Mouse (Mus musculus) kidney, adult 9 months (tissue): ENCODE data around the gene Pdcd7.
"Not testable (repeated sequence)": the region's sequence is repeated elsewhere in the genome, so short reads cannot be mapped to it uniquely, and the experiment has no call there.

Source experiments
- DNase-seq: peaks from one replicate; pipeline ENCODE4 v3.0.0; 2022

Pdcd7 gene

DNA sequence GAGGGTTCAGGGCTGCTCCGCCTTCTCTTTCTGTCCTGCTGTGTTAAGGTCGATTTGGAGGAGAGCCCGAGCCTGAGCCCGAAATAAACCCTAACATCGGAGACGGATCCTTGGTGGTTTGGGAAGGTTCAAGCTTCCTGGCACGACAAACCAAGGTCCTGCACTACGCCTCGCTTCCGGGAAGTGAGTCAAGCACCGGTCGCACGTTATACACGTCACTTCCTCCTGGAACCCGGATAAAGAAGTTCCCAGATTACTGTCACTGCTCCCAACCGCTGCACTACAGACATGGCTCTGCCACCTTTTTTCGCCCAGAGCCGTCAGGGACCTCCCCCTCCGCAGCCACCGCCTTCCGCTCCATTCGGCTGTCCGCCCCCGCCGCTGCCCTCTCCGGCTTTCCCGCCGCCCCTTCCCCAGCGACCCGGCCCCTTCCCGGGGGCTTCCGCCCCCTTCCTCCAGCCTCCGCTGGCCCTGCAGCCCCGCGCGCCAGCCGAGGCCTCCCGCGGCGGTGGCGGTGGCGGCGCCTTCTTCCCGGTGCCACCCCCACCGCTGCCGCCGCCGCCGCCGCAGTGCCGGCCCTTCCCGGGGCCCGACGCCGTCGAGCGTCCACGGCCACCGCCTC, at the start of gene Pdcd7:
Pdcd7 (plus strand) TSS at position 251 of the 622 bp plus-strand sequence.
- peak; percentile 98 for DNase-seq

- peak; percentile 70 for DNase-seq
Observed at GRCm38 (mm10) chr9:65297056-65297455, 48.8 kb upstream of the Pdcd7 start.

- DNase-seq: peak; percentile 55
Observed at GRCm38 (mm10) chr9:65298761-65299160, 47.1 kb upstream of the Pdcd7 start.

- no peak for DNase-seq
Observed at GRCm38 (mm10) chr9:65299650-65300049, 46.3 kb upstream of the Pdcd7 start.

- no peak for DNase-seq
Observed at GRCm38 (mm10) chr9:65302327-65302983, 43.4 kb upstream of the Pdcd7 start.

GRCm38 (mm10) chr9:65303586-65303985, 42.3 kb upstream of the Pdcd7 start:
- DNase-seq: no peak

DNA sequence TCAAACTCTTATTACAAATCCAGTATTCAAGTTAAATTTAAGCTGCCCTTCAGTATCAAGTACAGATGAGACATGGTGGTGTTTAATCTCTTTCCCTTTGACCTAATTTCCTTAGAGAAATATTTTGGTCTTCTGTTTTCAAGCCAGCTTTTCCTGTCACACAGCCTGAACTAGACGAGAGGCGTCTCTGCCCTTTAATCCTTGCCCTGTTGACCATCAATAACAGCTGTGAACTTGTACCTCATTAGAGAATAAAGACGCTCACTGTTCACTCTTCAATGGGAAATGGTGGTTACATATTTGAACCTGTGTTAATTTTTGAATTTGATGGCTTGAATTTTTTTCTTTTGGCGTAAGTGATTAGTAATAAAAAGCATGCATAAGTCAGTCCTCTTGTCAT, 41.6 kb upstream of the Pdcd7 start:
- DNase-seq: peak; percentile 89

DNA sequence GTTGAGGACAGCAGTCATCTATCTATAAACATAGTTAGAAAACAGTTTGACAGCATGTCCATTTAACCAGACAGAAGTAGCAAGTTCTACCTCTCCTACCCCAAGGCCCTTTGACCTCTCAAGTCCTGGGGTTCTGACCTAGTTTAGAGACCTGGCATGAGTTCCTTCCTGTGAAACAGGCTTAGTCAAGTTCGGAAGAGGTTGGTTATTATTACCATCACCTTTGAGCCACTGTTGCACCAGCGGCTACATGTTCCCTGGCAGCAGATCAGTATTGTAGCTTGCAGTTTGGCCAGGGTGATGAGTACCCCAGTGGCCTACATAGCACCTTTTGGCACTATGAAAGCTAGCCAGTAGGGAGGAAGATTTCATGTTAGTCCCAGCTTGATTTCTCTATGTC, 39.2 kb upstream of the Pdcd7 start:
- DNase-seq: peak; percentile 90

DNA sequence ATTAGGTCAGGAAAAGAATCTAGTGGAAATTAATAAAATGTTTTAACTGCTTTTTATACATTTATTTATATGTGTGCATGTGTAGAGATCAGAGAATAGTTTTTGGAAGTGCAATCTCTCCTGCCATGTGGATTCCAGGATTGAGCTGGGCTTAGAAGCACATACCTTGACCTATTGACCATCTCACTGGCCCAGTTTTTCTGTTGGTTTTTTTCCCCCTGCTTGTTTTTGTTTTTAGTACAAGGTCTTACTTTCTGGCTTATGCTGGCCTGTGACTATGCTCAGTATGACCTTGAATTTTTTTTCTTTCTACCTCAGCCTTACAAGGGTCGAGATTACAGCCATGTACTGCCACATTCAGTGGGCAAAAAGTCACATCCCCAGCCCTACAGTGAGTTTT, 37.9 kb upstream of the Pdcd7 start:
- DNase-seq: no peak

GRCm38 (mm10) chr9:65312669-65313357, 33.1 kb upstream of the Pdcd7 start:
- no peak for DNase-seq

- no peak for DNase-seq
Observed at GRCm38 (mm10) chr9:65313846-65314245, 32.1 kb upstream of the Pdcd7 start.

DNA sequence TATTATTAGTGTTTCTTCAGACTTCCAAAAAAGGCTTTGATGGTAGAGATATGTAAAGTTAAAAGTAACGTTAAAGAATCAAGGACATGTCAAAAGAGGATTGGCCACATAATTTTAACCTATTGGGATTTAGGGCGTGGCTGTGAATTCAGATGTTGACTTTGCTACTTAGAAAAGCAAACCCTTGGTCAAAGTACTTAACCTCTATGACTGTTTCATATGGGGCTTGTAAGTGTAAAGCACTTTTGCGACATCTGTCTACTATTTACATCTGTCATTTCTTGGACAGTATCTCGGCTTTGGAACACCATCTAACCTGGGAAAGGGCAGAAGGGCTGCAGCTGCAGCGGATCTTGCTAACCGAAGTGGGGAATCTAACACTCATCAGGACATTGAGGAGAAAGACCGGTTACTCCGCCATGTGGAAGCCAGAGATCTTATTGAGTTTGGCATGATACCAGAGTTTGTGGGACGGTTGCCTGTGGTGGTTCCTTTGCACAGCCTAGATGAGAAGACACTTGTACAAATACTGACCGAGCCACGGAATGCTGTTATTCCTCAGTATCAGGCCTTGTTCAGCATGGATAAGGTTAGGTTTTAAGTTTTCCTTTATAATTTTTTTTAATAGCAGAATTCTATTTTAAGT, 23.5 kb upstream of the Pdcd7 start:
- DNase-seq: no peak

DNA sequence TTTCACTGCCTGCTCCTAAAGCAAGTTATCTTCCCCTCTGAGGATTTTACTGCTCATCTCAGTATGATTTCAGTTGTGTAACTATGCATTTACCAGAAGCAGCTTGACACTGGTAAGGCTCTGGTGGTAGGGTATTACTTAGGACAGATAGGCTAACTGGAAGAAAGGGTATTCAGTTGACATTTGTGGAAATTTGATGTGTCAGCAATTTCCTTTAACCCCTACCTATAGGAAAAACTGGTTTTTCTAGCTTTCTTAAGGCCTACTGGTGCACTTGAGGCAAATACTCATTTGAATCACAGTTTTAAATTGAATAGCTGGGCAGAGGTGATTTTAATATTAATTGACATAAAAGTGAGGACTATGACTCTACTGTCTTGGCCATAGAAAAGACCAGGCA, 19.9 kb upstream of the Pdcd7 start:
- no peak for DNase-seq

- DNase-seq: no peak
Observed at GRCm38 (mm10) chr9:65327371-65327770, 18.5 kb upstream of the Pdcd7 start.

DNA sequence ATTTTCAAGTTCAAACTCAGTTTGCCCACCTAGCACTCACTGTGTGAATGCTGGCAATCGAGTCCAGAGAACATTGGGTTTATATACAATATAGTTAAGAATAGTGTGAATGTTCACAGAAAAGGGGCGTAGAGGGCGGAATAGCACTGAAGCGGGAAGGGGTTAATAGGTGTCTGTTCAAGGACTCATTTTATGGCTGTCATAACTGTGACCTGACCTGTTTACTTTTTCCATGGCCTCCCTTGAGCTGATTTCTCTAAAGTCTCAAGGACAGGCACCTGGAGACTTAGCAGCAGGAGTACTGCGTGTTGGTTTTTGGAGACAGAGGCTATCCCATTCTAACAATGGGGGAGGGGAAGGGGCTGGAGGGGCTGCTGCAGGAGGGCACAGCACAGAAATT, 11.9 kb upstream of the Pdcd7 start:
- DNase-seq: no peak

- DNase-seq: no peak
Observed at GRCm38 (mm10) chr9:65339146-65339545, 6.8 kb upstream of the Pdcd7 start.

DNA sequence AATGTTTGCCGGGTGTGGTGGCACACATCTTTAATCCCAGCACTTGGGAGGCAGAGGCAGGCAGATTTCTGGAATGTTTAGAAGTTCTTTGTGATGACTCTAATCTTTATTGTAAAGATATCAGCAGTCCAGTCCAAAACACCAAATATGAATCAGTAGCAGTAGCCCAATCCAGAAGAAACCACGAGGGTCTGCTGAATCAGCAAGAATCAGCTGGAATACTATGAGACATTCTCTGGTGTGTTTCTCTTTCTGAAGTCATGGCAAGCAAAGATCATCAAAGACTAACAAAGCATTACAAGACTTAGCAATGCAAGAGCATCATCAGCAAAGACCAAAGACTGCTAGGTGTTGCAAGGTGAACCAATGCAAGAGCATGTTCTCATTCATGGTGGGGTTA, 5.5 kb upstream of the Pdcd7 start:
- no peak for DNase-seq

DNA sequence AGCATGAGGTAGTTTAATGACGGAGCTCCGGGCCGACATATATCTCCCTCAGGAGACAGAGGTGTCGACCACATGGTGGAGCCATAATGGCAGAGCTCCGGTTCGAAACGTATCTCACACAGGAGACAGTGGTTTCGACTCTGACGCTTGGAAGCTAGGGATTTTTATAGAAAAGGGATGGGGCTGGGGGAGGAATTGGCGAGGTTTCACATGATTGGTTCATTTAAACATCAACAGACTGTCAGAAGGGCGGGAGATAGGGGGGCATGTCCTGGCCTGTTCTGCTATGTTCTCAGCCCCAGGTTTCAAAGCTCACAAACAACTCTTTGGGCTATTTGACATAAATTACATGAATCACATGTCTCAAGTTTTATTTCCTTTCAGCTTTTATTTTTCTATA, 465 bp upstream of the Pdcd7 start:
- DNase-seq: not testable (repeated sequence)

DNA sequence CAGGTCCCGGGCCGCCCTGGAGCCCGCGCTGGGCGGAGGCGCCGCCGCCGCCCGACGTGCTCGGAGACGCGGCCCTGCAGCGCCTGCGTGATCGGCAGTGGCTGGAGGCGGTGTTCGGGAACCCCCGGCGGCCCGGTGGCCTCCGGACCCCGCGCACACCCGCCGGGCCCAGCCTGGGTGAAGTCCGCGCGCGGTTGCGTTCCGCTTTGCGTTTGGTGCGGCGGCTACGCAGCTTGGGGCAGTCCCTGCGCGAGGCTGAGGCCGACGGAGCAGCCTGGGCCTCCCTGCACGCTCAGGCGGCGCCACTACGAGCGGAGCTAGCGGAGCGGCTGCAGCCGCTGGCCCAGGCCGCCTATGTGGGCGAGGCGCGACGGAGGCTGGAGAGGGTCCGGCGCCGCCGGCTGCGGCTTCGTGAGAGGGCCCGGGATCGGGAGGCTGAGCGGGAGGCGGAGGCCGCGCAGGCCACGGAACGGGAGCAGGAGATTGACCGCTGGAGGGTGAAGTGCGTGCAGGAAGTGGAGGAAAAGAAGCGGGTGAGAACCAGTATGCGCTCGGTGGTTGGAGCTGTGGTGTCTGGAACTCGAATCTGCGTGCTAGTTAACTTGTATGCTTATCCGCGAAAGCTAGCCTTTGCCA, 690 bp downstream of the Pdcd7 start:
- DNase-seq: peak; percentile 41

DNA sequence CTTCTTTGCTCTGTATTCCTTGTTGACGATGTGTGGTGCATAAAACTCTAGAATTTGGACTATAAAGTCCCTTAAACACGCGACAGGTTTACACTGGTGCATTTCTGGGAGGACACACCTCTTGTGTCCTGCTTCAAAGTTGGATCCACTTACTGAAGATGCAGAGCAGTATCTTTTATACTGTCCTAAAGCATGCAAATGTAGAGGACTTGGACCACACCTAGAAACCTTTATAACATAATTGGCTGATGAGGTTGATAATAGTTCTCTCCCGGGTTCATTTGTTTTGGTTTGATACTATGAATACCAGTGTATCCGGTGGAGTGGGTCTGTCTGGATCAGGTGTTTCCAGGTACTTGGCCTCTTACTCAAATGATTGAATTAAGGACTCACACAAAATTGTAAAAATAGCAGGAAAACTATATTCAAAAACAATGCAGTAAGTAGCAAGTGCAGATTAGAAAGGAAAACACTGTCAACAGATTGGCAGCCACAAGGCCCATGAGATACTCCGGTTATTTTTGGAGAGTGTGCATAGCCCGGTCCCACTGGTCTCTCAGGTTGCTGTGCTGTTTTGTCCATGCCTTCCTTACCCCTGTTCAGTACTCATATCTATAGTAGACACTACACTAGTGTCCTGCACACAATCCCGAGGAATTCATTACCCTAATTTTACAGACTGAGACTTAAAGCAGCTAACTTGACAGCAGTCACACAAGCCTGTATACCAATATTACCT, 1.4 kb downstream of the Pdcd7 start:
- DNase-seq: no peak

DNA sequence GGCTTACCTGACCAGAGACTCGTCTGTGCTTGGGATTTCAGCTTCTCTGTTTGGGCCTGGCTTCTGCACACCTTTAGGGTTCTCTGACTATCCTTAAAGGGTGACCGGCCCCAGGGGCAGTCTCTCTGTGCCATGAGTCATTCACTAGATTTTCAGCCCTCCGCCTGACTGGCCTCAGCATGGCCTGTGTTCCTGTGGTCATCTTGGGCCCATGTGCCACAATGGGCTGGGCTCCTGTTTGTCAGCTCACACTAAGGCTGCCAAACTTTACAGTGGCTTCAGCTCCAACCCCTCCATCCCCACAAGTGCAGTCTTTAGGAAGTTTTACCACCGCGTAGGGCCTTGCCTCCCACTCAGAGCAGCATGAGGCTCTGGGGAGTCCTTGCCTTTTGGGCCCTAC, 7.3 kb downstream of the Pdcd7 start:
- DNase-seq: no peak

DNA sequence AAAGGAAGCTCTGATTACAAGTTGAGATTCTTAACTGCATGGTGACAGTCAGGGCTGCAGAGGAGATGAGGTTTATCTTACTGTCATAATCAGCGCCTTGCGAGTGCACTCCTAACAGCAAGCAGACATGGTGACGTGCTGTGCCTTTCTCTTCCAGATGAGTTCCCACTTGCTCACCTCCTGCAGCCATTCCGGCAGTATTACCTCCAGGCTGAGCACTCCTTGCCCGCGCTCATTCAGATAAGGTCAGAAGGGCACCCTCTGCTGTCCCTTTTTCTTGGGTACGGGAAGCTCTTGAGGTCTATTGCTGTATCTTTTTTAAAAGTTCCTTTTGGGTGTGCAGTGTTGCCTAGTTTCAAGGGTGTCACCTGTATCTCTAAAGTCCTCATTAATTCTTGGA, 10.7 kb downstream of the Pdcd7 start:
- DNase-seq: no peak

DNA sequence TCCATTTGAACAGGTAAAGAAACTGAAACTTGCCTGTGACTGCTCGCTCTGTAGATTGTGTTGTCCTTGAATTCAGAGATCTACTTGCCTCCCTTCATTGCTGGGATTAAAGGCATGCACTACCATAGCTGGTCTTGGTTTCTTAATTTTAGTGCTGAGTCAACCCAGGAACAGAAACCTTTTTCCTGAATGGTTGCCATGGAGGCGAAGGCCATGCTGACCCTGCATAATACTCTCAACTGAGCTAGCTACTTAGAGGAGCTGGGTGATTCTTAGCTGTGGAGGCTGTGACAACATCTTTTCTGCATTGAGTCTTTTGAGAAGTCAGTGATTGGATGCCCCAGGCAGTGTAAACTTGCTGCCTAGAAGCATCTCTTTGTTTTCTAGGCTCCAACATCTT, 11.1 kb downstream of the Pdcd7 start:
- peak; percentile 25 for DNase-seq
